Mouse (Mus musculus): ENCODE measurements around the gene Ip6k3. TPM values are rescaled to one million over a fixed set of nuclear protein-coding genes. Genes with fewer than 3 reads are reported as not detected.

Gene Ip6k3
- polyA plus RNA-seq, 1 experiment from 2014 or later: 0.91 TPM

DNA sequence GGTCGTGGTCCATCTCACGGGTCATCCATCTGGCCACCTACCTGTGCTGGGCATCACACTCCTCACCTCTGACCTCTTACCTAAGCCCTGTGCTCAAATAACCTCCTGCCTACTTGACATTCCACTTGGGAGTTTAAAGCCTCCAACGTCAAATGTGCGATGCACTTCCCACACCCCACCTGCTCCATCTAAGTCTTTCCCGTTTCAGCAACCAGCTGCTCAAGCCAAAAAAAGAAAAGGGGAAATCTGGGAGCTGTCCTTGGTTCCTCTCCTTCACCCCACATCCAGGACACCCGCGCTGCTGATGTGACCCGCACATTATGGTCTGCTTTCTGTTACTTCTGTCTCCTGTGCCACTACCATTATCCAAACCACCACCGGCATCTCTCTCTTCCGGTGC lies 35.4 kb downstream of the Ip6k3 start:
- no peak for DNase-seq (ENCODE audit: low spot score)
- ATAC-seq: no peak
- H3K9ac ChIP-seq (replicated peaks; ENCODE audit: low read depth): no peak overlapping the region
- no peaks in the 10 kb centered on the region for H3K36me3 ChIP-seq (ENCODE audit: insufficient read depth, low read length)
- no peak overlapping the region for H3K4me2 ChIP-seq (replicated peaks; ENCODE audit: low read depth, low read length)
- no peak overlapping the region for H3K4me3 ChIP-seq (ENCODE audit: low read depth, low read length)
- no peak for TF ChIP-seq CTCF (IDR thresholded peaks at IDR 0.05)
- TF ChIP-seq EP300 (IDR thresholded peaks at IDR 0.05): no peak
- H3K27me3 ChIP-seq (replicated peaks; ENCODE audit: insufficient read depth, low read length): no peaks in the 10 kb centered on the region
- H3K4me1 ChIP-seq (ENCODE audit: insufficient read depth, low read depth, low read length): peaks cover 4% of the 10 kb centered on the region; the same call in 1 of the 2 replicates
- H3K27ac ChIP-seq (ENCODE audit: low read length): no peak overlapping the region
- H3K9me3 ChIP-seq (ENCODE audit: low read length): no peaks in the 10 kb centered on the region
- 80% methylated on average over 10 of the region's 10 CpGs for WGBS

DNA sequence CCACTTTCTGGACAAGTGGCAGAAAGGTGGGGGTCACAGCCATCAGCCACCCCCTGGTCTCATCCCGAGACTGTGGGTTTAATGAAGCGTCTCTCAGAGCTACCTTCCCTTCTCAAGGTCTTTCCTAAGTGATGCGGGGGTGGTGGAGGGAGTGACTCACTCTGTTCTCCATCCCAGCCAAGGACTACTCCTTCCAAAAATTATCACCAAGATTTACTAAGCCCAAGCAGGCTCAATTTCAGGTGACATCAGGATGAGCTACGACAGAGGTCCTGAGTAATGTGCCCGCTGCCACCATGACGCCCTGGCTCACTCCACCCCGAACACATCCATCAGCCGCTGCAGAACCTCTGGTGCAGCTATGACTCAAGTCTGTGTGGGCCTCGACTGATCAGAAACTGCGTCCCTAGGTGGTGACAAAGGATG lies 36.3 kb downstream of the Ip6k3 start:
- TF ChIP-seq CTCF (IDR thresholded peaks at IDR 0.05) (no peak), EP300 (IDR thresholded peaks at IDR 0.05) (no peak)
- DNase-seq (ENCODE audit: low spot score) (no peak), ATAC-seq (no peak)
- Histone ChIP-seq H3K36me3 (ENCODE audit: insufficient read depth, low read length) (no peaks in the 10 kb centered on the region), H3K27me3 (replicated peaks; ENCODE audit: insufficient read depth, low read length) (no peaks in the 10 kb centered on the region), H3K4me1 (ENCODE audit: insufficient read depth, low read depth, low read length) (peaks cover 4% of the 10 kb centered on the region; the same call in 1 of the 2 replicates), H3K9me3 (ENCODE audit: low read length) (no peaks in the 10 kb centered on the region), H3K4me3 (ENCODE audit: low read depth, low read length) (no peak overlapping the region), H3K27ac (ENCODE audit: low read length) (no peak overlapping the region), H3K9ac (replicated peaks; ENCODE audit: low read depth) (no peak overlapping the region), H3K4me2 (replicated peaks; ENCODE audit: low read depth, low read length) (no peak overlapping the region)
- WGBS: 83% methylated on average over 10 of the region's 10 CpGs

DNA sequence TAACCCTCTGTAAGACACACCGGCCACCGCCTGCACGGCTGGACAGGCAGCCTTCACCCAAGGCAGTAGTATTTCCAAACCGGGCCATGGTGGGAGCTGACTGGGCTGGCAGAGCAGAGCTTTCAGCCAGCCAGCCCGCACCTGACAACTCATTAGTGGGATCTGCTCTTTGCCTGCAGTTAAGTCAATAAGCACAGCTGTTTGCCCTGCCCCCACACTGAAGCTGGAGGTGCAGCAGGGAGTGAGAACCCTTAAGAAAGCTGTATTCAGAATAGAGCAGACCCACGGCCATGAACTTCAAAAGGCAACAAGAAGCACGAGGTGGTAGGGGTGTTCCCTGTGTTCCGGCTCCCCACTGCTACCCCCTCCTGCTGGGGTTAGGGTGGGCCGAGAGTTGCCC lies 37.3 kb downstream of the Ip6k3 start:
- no peak overlapping the region for H3K9ac ChIP-seq (replicated peaks; ENCODE audit: low read depth)
- no peaks in the 10 kb centered on the region for H3K9me3 ChIP-seq (ENCODE audit: low read length)
- H3K4me2 ChIP-seq (replicated peaks; ENCODE audit: low read depth, low read length): no peak overlapping the region
- no peak overlapping the region for H3K27ac ChIP-seq (ENCODE audit: low read length)
- no peaks in the 10 kb centered on the region for H3K27me3 ChIP-seq (replicated peaks; ENCODE audit: insufficient read depth, low read length)
- WGBS: 42% methylated on average over 9 of the region's 9 CpGs
- TF ChIP-seq CTCF (IDR thresholded peaks at IDR 0.05) (no peak), EP300 (IDR thresholded peaks at IDR 0.05) (no peak)
- peaks cover 4% of the 10 kb centered on the region; the same call in 1 of the 2 replicates for H3K4me1 ChIP-seq (ENCODE audit: insufficient read depth, low read depth, low read length)
- DNase-seq (ENCODE audit: low spot score): peak; percentile 31
- ATAC-seq: no peak
- no peak overlapping the region for H3K4me3 ChIP-seq (ENCODE audit: low read depth, low read length)
- H3K36me3 ChIP-seq (ENCODE audit: insufficient read depth, low read length): no peaks in the 10 kb centered on the region

DNA sequence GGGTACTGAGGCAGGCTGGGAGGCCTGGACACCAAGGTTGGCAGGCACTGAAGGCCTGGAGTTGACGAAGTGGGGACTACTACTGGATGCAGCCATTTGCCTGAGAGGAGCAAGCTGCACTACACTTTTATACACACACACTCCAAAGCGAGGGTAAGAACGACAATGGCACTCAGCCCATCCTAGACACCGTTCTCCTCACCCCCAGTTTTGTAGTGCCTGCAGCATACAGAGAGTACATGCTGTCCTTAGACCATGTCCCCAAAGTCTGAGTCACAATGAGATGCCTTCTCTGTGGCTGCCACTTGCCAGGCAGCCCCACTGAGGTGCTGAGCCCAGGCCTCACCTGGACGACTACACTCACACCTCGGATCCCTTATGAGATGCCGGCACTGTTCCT lies 37.8 kb downstream of the Ip6k3 start:
- ATAC-seq: no peak
- WGBS: 62% methylated on average over 7 of the region's 7 CpGs
- Histone ChIP-seq H3K36me3 (ENCODE audit: insufficient read depth, low read length) (no peaks in the 10 kb centered on the region), H3K9me3 (ENCODE audit: low read length) (no peaks in the 10 kb centered on the region), H3K4me1 (ENCODE audit: insufficient read depth, low read depth, low read length) (peaks cover 4% of the 10 kb centered on the region; the same call in 1 of the 2 replicates), H3K4me2 (replicated peaks; ENCODE audit: low read depth, low read length) (no peak overlapping the region), H3K4me3 (ENCODE audit: low read depth, low read length) (no peak overlapping the region), H3K9ac (replicated peaks; ENCODE audit: low read depth) (no peak overlapping the region), H3K27ac (ENCODE audit: low read length) (no peak overlapping the region), H3K27me3 (replicated peaks; ENCODE audit: insufficient read depth, low read length) (no peaks in the 10 kb centered on the region)
- DNase-seq (ENCODE audit: low spot score): no peak
- TF ChIP-seq CTCF (IDR thresholded peaks at IDR 0.05): no peak
- no peak; the same call in 1 of the 2 replicates for TF ChIP-seq EP300 (IDR thresholded peaks at IDR 0.05)

DNA sequence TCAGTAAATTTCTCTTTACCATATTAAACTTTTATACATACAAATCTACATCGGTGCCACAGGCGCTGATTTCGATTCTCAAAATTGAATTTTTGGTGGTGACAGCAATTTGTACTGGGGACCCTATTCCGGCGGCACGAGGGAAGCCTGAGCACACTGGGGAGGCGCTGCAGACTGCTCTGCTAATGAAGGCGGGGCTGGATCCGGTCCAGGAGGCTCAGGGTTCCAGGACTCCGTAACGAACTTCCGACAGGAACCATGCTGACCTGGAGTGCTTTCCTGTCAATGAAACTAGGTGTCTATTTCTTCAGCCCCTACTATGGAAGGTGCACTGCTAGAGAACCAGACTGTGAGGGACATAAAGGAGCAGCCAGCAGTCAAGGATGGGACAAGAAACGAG lies 38.3 kb downstream of the Ip6k3 start:
- Histone ChIP-seq H3K27me3 (replicated peaks; ENCODE audit: insufficient read depth, low read length) (no peaks in the 10 kb centered on the region), H3K4me1 (ENCODE audit: insufficient read depth, low read depth, low read length) (peaks cover 4% of the 10 kb centered on the region; the same call in 1 of the 2 replicates), H3K27ac (ENCODE audit: low read length) (no peak overlapping the region), H3K9ac (replicated peaks; ENCODE audit: low read depth) (no peak overlapping the region), H3K4me3 (ENCODE audit: low read depth, low read length) (no peak overlapping the region), H3K9me3 (ENCODE audit: low read length) (no peaks in the 10 kb centered on the region), H3K4me2 (replicated peaks; ENCODE audit: low read depth, low read length) (no peak overlapping the region), H3K36me3 (ENCODE audit: insufficient read depth, low read length) (no peaks in the 10 kb centered on the region)
- WGBS: 68% methylated on average over 13 of the region's 13 CpGs
- DNase-seq (ENCODE audit: low spot score): no peak
- TF ChIP-seq CTCF (IDR thresholded peaks at IDR 0.05) (no peak), EP300 (IDR thresholded peaks at IDR 0.05) (no peak)
- no peak for ATAC-seq

DNA sequence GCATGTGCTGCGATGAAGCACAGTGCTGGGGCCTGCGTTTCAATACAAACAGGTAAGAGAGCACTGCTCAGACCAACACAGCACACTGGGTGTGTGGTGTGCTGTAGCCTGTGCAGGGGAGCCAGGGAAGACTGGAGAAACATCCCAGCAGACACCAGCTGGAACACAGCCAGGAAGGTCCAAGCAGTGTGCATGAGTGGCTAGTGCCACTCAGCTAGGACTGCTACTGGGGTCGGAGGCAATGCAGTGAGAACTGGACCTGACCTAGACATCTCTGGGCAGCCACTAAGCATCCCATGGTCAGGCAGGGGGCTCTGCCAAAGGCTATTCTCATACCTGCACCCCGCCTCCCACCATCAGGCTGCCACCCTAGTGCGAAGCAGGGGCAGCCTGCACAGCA lies 39.4 kb downstream of the Ip6k3 start:
- no peak for DNase-seq (ENCODE audit: low spot score)
- Histone ChIP-seq H3K27me3 (replicated peaks; ENCODE audit: insufficient read depth, low read length) (no peaks in the 10 kb centered on the region), H3K36me3 (ENCODE audit: insufficient read depth, low read length) (0 out of 2 replicates have a peak, but pooled peaks cover 4% of the 10 kb centered on the region), H3K4me1 (ENCODE audit: insufficient read depth, low read depth, low read length) (peaks cover 2% of the 10 kb centered on the region; the same call in 1 of the 2 replicates), H3K9ac (replicated peaks; ENCODE audit: low read depth) (no peak overlapping the region), H3K9me3 (ENCODE audit: low read length) (no peaks in the 10 kb centered on the region), H3K27ac (ENCODE audit: low read length) (no peak overlapping the region), H3K4me2 (replicated peaks; ENCODE audit: low read depth, low read length) (no peak overlapping the region), H3K4me3 (ENCODE audit: low read depth, low read length) (no peak overlapping the region)
- WGBS: 82% methylated on average over 5 of the region's 5 CpGs
- TF ChIP-seq CTCF (IDR thresholded peaks at IDR 0.05) (no peak), EP300 (IDR thresholded peaks at IDR 0.05) (no peak)
- ATAC-seq: no peak

DNA sequence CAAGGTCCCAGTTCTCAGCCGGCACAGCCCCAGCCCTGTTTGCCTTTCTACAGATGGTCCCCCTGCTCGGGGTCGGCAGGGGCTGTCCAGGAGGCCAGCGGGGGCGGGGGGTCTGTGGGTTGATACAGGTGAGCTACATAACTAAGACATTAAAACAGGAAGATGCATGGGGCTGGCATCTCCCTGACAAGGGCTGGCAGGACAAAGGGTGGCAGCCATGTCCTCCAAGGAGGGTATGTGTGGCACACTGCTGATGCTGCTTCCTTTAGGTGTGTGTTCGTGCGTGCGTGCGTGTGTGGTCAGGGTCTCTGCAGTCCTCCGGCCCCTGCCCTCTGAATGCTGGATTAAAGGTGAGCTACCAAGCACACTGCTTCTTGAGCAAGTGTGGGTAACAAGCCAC lies 40.6 kb downstream of the Ip6k3 start:
- DNase-seq (ENCODE audit: low spot score): no peak
- H3K4me2 ChIP-seq (replicated peaks; ENCODE audit: low read depth, low read length): no peak overlapping the region
- no peaks in the 10 kb centered on the region for H3K27me3 ChIP-seq (replicated peaks; ENCODE audit: insufficient read depth, low read length)
- H3K4me3 ChIP-seq (ENCODE audit: low read depth, low read length): no peak overlapping the region
- no peak overlapping the region for H3K27ac ChIP-seq (ENCODE audit: low read length)
- H3K4me1 ChIP-seq (ENCODE audit: insufficient read depth, low read depth, low read length): no peaks in the 10 kb centered on the region
- WGBS: 67% methylated on average over 10 of the region's 10 CpGs
- no peaks in the 10 kb centered on the region for H3K9me3 ChIP-seq (ENCODE audit: low read length)
- H3K9ac ChIP-seq (replicated peaks; ENCODE audit: low read depth): no peak overlapping the region
- no peak for ATAC-seq
- TF ChIP-seq CTCF (IDR thresholded peaks at IDR 0.05) (no peak), EP300 (IDR thresholded peaks at IDR 0.05) (no peak)
- H3K36me3 ChIP-seq (ENCODE audit: insufficient read depth, low read length): 0 out of 2 replicates have a peak, but pooled peaks cover 4% of the 10 kb centered on the region
